Comparison of ENCODE assay signal across 8 mouse cellular contexts in genomic region chr14:78725307-78725956, GRCm38 (mm10). TPM values are rescaled to one million over a fixed set of nuclear protein-coding genes. Genes with fewer than 3 reads are reported as not detected.
DNase-seq lines count a peak whose midpoint lies in the region; ATAC-seq lines count a peak whose summit lies in the region.

No protein-coding gene starts in this region.

- H3K4me3 ChIP-seq in forebrain, embryonic 11.5 days (ENCODE audit: low read depth, low read length) = peak overlapping the region; percentile 54
- H3K4me3 ChIP-seq in hindbrain, embryonic 15.5 days = peak overlapping the region; percentile 56
- peak overlapping the region; percentile 69 for H3K4me3 ChIP-seq in liver, embryonic 13.5 days (replicated peaks)

- peak overlapping the region; percentile 95 for H3K4me2 ChIP-seq in forebrain, embryonic 11.5 days (ENCODE audit: low read depth, low read length, severe bottlenecking)
- H3K4me2 ChIP-seq in hindbrain, embryonic 15.5 days = peak overlapping the region; percentile 91
- peak overlapping the region; percentile 93 for H3K4me2 ChIP-seq in liver, embryonic 13.5 days

- H3K27ac ChIP-seq in forebrain, embryonic 11.5 days (ENCODE audit: low read depth, low read length) = no peak overlapping the region
- H3K27ac ChIP-seq in hindbrain, embryonic 15.5 days (replicated peaks) = no peak overlapping the region
- H3K27ac ChIP-seq in liver, embryonic 13.5 days = peak overlapping the region; percentile 23; the same call in 1 of the 2 replicates

- H3K9me3 ChIP-seq in forebrain, embryonic 11.5 days (ENCODE audit: control insufficient read depth, low read length) = no peaks in the 10 kb centered on the region
- H3K9me3 ChIP-seq in hindbrain, embryonic 15.5 days = no peaks in the 10 kb centered on the region
- no peaks in the 10 kb centered on the region for H3K9me3 ChIP-seq in liver, embryonic 13.5 days (replicated peaks)

- peaks cover 9% of the 10 kb centered on the region for H3K27me3 ChIP-seq in forebrain, embryonic 11.5 days (ENCODE audit: control insufficient read depth, insufficient read depth, low read length)
- H3K27me3 ChIP-seq in hindbrain, embryonic 15.5 days = 0 out of 2 replicates have a peak, but pooled peaks cover 3% of the 10 kb centered on the region
- peaks cover 25% of the 10 kb centered on the region for H3K27me3 ChIP-seq in liver, embryonic 13.5 days

- WGBS in forebrain, embryonic 11.5 days = 2% methylated on average over 26 of the region's 26 CpGs
- WGBS in hindbrain, embryonic 15.5 days = 5% methylated on average over 26 of the region's 26 CpGs
- WGBS in liver, embryonic 13.5 days (ENCODE audit: insufficient replicate concordance) = 3% methylated on average over 26 of the region's 26 CpGs

- peak; percentile 21 for DNase-seq in retina, postnatal 7 days (ENCODE audit: low read depth, low spot score)
- no peak for DNase-seq in retina, postnatal 1 day
- DNase-seq in forebrain, embryonic 11.5 days (ENCODE audit: low spot score) = no peak
- DNase-seq in liver, embryonic 13.5 days = peak; percentile 24
- peak; percentile 38 for DNase-seq in naive thymus-derived CD4-positive, alpha-beta T cell, adult 2 months (ENCODE audit: low read depth)
- DNase-seq in frontal cortex, adult 2 months (ENCODE audit: extremely low spot score in 1 of 2, low spot score in 1 of 2) = no peak
- DNase-seq in gastrocnemius, adult 18-20 months (ENCODE audit: low spot score) = no peak

- H3K36me3 ChIP-seq in forebrain, embryonic 11.5 days (ENCODE audit: control insufficient read depth, insufficient read depth, low read length) = no peaks in the 10 kb centered on the region
- no peaks in the 10 kb centered on the region for H3K36me3 ChIP-seq in hindbrain, embryonic 15.5 days
- H3K36me3 ChIP-seq in liver, embryonic 13.5 days = no peaks in the 10 kb centered on the region

- H3K4me1 ChIP-seq in forebrain, embryonic 11.5 days (replicated peaks; ENCODE audit: control insufficient read depth, insufficient read depth, low read length) = peaks cover 4% of the 10 kb centered on the region; the same call in 1 of the 2 replicates
- peaks cover 25% of the 10 kb centered on the region for H3K4me1 ChIP-seq in hindbrain, embryonic 15.5 days (replicated peaks)
- H3K4me1 ChIP-seq in liver, embryonic 13.5 days (replicated peaks) = peaks cover 23% of the 10 kb centered on the region

- ATAC-seq in forebrain, embryonic 11.5 days (replicated peaks; ENCODE audit: low FRiP score) = peak; percentile 67
- ATAC-seq in hindbrain, embryonic 15.5 days (ENCODE audit: low FRiP score, low read depth) = peak; percentile 56
- peak; percentile 67 for ATAC-seq in liver, embryonic 13.5 days (ENCODE audit: low read depth)

- peak overlapping the region; percentile 51 for H3K9ac ChIP-seq in forebrain, embryonic 11.5 days (ENCODE audit: low read length)
- H3K9ac ChIP-seq in hindbrain, embryonic 15.5 days = peak overlapping the region; percentile 53
- peak overlapping the region; percentile 70 for H3K9ac ChIP-seq in liver, embryonic 13.5 days

RNA-seq across cellular contexts. Expression of gene Dgkh, which starts 7.1 kb away (rescaled TPM):
- 1.3 and 1.8 TPM in 2 replicates for polyA plus RNA-seq in forebrain, embryonic 11.5 days (2014; fragmentation: Nextera tagmentation; extraction: Ambion mirVana)
- 3.5 and 5.0 TPM in 2 replicates for polyA plus RNA-seq in hindbrain, embryonic 15.5 days (2015; fragmentation: Nextera tagmentation; extraction: Ambion mirVana)
- polyA plus RNA-seq in liver, embryonic 13.5 days (2015; fragmentation: Nextera tagmentation; extraction: Ambion mirVana) = 0.35 and 0.36 TPM in 2 replicates
- polyA plus RNA-seq in frontal cortex, adult 2 months (2012; rRNA removed) = 13.8 and 14.2 TPM in 2 replicates
- total RNA-seq in gastrocnemius, adult 18-20 months (2021) = 1 to 10 TPM; 2.1 to 3.1 TPM

Comparison
In these comparisons a context has a peak if more than half of its experiments do, and no peak if none do; other contexts are left out.
1. DNase-seq: peak in retina, postnatal 7 days (single experiment), liver, embryonic 13.5 days (single experiment) and naive thymus-derived CD4-positive, alpha-beta T cell, adult 2 months (single experiment); none in retina, postnatal 1 day (single experiment), forebrain, embryonic 11.5 days (single experiment), frontal cortex, adult 2 months (0 of 2) and gastrocnemius, adult 18-20 months (single experiment).
2. Peak in every context shown above with its lines, with median percentiles within 50 percentile points of each other: ATAC-seq, H3K4me2 ChIP-seq, H3K4me3 ChIP-seq and H3K9ac ChIP-seq.